Mouse (Mus musculus) hindbrain, embryonic 10.5 days (tissue): Measurements from ENCODE around the gene Neu1. TPM values are rescaled to one million over a fixed set of nuclear protein-coding genes. Genes with fewer than 3 reads are reported as not detected.
A peak's percentile ranks its signal among the peaks of the same experiment; 100 is the strongest.

ENCODE experiments used
- DNase-seq: peaks from one replicate; pipeline ENCODE4 v3.0.0-alpha.2; 2017; ENCODE audit warnings: low spot score
- H3K27ac ChIP-seq: fragments of 300-500 bp; sonication (generic); 2 replicates; pipeline ENCODE4 v1.5.1; 2016; ENCODE audit warnings: mild to moderate bottlenecking, moderate library complexity
- H3K27me3 ChIP-seq: fragments of 300-500 bp; sonication (generic); 2 replicates; pipeline ENCODE4 v1.6.1; 2016; ENCODE audit warnings: mild to moderate bottlenecking; ENCODE audit not compliant: poor library complexity, insufficient read depth, severe bottlenecking
- H3K36me3 ChIP-seq: fragments of 300-500 bp; sonication (generic); 2 replicates; pipeline ENCODE4 v1.6.1; 2016; ENCODE audit warnings: mild to moderate bottlenecking, moderate library complexity
- H3K4me1 ChIP-seq: fragments of 300-500 bp; sonication (generic); replicated peaks from 2 replicates; pipeline ENCODE4 v1.6.1; 2016; ENCODE audit warnings: mild to moderate bottlenecking
- H3K4me3 ChIP-seq: fragments of 300-500 bp; sonication (generic); 2 replicates; pipeline ENCODE4 v1.5.1; 2016; ENCODE audit warnings: mild to moderate bottlenecking, moderate library complexity
- H3K9me3 ChIP-seq: fragments of 300-500 bp; sonication (generic); 2 replicates; pipeline ENCODE4 v1.6.1; 2016; ENCODE audit warnings: mild to moderate bottlenecking, moderate library complexity
- WGBS: fragments of 180-500 bp; shearing (Covaris S2); methylation state at CpG from one replicate; pipeline ENCODE4 v1.1.7; 2016; 5-methylcytosine and 5-hydroxymethylcytosine counted together
- polyA plus RNA-seq: library from polyadenylated mRNA; unstranded; fragments of >200 nt; fragmentation: Nextera tagmentation; extraction: Ambion mirVana; gene quantifications from 2 replicates; pipeline ENCODE4 v1.2.1, GENCODE M21; 2016

The Neu1 gene
- polyA plus RNA-seq: 16.2 and 20.7 TPM in 2 replicates

GRCm38 (mm10) chr17:34931061-34931734, at the start of gene Neu1:
TSS of gene Neu1 (plus strand) at chr17:34931253.
- H3K36me3 ChIP-seq: peaks cover 15% of the 10 kb centered on the region
- peak; percentile 98 for DNase-seq
- H3K9me3 ChIP-seq: no peaks in the 10 kb centered on the region
- under 1% methylated on average over 38 of the region's 38 CpGs for WGBS
- H3K4me1 ChIP-seq: peaks cover 31% of the 10 kb centered on the region
- H3K27me3 ChIP-seq: no peaks in the 10 kb centered on the region
- peak within 1 kb of the TSS; percentile 68 for H3K4me3 ChIP-seq
- peak within 1 kb of the TSS; percentile 86 for H3K27ac ChIP-seq

- no peaks in the 10 kb centered on the region for H3K9me3 ChIP-seq
- H3K27ac ChIP-seq: no peak within 1 kb of the TSS
- no peak for DNase-seq
- H3K4me3 ChIP-seq: peak within 1 kb of the TSS; percentile 1; the same call in 1 of the 2 replicates
- no peaks in the 10 kb centered on the region for H3K36me3 ChIP-seq
- H3K27me3 ChIP-seq: peaks cover 26% of the 10 kb centered on the region
- peaks cover 13% of the 10 kb centered on the region for H3K4me1 ChIP-seq
- 9% methylated on average over 15 of the region's 15 CpGs for WGBS
Observed at GRCm38 (mm10) chr17:34881683-34882310, 49.3 kb upstream of the Neu1 start, which contains the start of gene Gm20547. TSS of gene Gm20547 (minus strand) at chr17:34882042.

- no peaks in the 10 kb centered on the region for H3K9me3 ChIP-seq
- DNase-seq: no peak
- no peaks in the 10 kb centered on the region for H3K36me3 ChIP-seq
- H3K4me3 ChIP-seq: no peak overlapping the region
- WGBS: 70% methylated on average over 3 of the region's 3 CpGs
- H3K4me1 ChIP-seq: peaks cover 13% of the 10 kb centered on the region
- no peak overlapping the region for H3K27ac ChIP-seq
- H3K27me3 ChIP-seq: peaks cover 26% of the 10 kb centered on the region
Observed at GRCm38 (mm10) chr17:34883332-34883731, 47.7 kb upstream of the Neu1 start.

GRCm38 (mm10) chr17:34884704-34885103, 46.3 kb upstream of the Neu1 start:
- WGBS: 88% methylated on average over 6 of the region's 6 CpGs
- H3K36me3 ChIP-seq: no peaks in the 10 kb centered on the region
- no peak overlapping the region for H3K27ac ChIP-seq
- peaks cover 26% of the 10 kb centered on the region for H3K27me3 ChIP-seq
- H3K9me3 ChIP-seq: no peaks in the 10 kb centered on the region
- H3K4me1 ChIP-seq: peaks cover 9% of the 10 kb centered on the region
- H3K4me3 ChIP-seq: no peak overlapping the region
- no peak for DNase-seq

- H3K9me3 ChIP-seq: no peaks in the 10 kb centered on the region
- H3K4me1 ChIP-seq: peaks cover 8% of the 10 kb centered on the region
- DNase-seq: no peak
- no peak overlapping the region for H3K4me3 ChIP-seq
- no peaks in the 10 kb centered on the region for H3K36me3 ChIP-seq
- WGBS: 84% methylated on average over 3 of the region's 3 CpGs
- no peak overlapping the region for H3K27ac ChIP-seq
- H3K27me3 ChIP-seq: peaks cover 26% of the 10 kb centered on the region
Observed at GRCm38 (mm10) chr17:34885615-34886014, 45.4 kb upstream of the Neu1 start.

- no peak for DNase-seq
- Histone ChIP-seq H3K27ac (no peak overlapping the region), H3K4me3 (no peak overlapping the region), H3K4me1 (no peaks in the 10 kb centered on the region), H3K9me3 (no peaks in the 10 kb centered on the region), H3K27me3 (peaks cover 8% of the 10 kb centered on the region; the same call in 1 of the 2 replicates), H3K36me3 (no peaks in the 10 kb centered on the region)
- WGBS: 90% methylated on average over 5 of the region's 5 CpGs
Observed at GRCm38 (mm10) chr17:34887942-34888341, 43.1 kb upstream of the Neu1 start.

- Histone ChIP-seq H3K27ac (no peak overlapping the region), H3K27me3 (no peaks in the 10 kb centered on the region), H3K4me3 (no peak overlapping the region), H3K9me3 (no peaks in the 10 kb centered on the region), H3K36me3 (peaks cover 1% of the 10 kb centered on the region; the same call in 1 of the 2 replicates), H3K4me1 (peaks cover 19% of the 10 kb centered on the region)
- no peak for DNase-seq
- 85% methylated on average over 12 of the region's 12 CpGs for WGBS
Observed at GRCm38 (mm10) chr17:34890074-34890743, 40.8 kb upstream of the Neu1 start.

- H3K4me1 ChIP-seq: peaks cover 31% of the 10 kb centered on the region
- H3K27me3 ChIP-seq: no peaks in the 10 kb centered on the region
- 94% methylated on average over 2 of the region's 2 CpGs for WGBS
- H3K36me3 ChIP-seq: peaks cover 13% of the 10 kb centered on the region
- DNase-seq: no peak
- no peak overlapping the region for H3K4me3 ChIP-seq
- H3K9me3 ChIP-seq: peaks cover 3% of the 10 kb centered on the region; the same call in 1 of the 2 replicates
- no peak overlapping the region for H3K27ac ChIP-seq
Observed at GRCm38 (mm10) chr17:34891377-34891776, 39.7 kb upstream of the Neu1 start.

- H3K27me3 ChIP-seq: no peaks in the 10 kb centered on the region
- 80% methylated on average over 12 of the region's 12 CpGs for WGBS
- peak overlapping the region; percentile 99 for H3K4me3 ChIP-seq
- H3K27ac ChIP-seq: peak overlapping the region; percentile 99
- peaks cover 19% of the 10 kb centered on the region for H3K36me3 ChIP-seq
- H3K9me3 ChIP-seq: peaks cover 4% of the 10 kb centered on the region; the same call in 1 of the 2 replicates
- no peak for DNase-seq
- H3K4me1 ChIP-seq: peaks cover 49% of the 10 kb centered on the region
Observed at GRCm38 (mm10) chr17:34893072-34893824, 37.8 kb upstream of the Neu1 start.

- Histone ChIP-seq H3K4me1 (peaks cover 50% of the 10 kb centered on the region), H3K27ac (peak overlapping the region; percentile 99)
- WGBS: under 1% methylated on average over 45 of the region's 51 CpGs
Observed at GRCm38 (mm10) chr17:34894074-34894597, 36.9 kb upstream of the Neu1 start.

GRCm38 (mm10) chr17:34894801-34895530, 36.1 kb upstream of the Neu1 start:
- H3K27ac ChIP-seq: peak overlapping the region; percentile 99
- H3K27me3 ChIP-seq: no peaks in the 10 kb centered on the region
- peaks cover 4% of the 10 kb centered on the region; the same call in 1 of the 2 replicates for H3K9me3 ChIP-seq
- DNase-seq: peak; percentile 65
- peaks cover 19% of the 10 kb centered on the region for H3K36me3 ChIP-seq
- H3K4me3 ChIP-seq: peak overlapping the region; percentile 99
- WGBS: 8% methylated on average over 51 of the region's 51 CpGs
- H3K4me1 ChIP-seq: peaks cover 58% of the 10 kb centered on the region

More at GRCm38 (mm10) chr17:34894074-34894597, 36.9 kb upstream of the Neu1 start:
- DNase-seq: peak; percentile 96
- Histone ChIP-seq H3K9me3 (peaks cover 4% of the 10 kb centered on the region; the same call in 1 of the 2 replicates), H3K4me3 (peak overlapping the region; percentile 99), H3K27me3 (no peaks in the 10 kb centered on the region), H3K36me3 (peaks cover 19% of the 10 kb centered on the region)
